Mouse (Mus musculus) induced T-regulatory cell, adult 2 months (primary cell): Measurements from ENCODE around the gene Cdkn2aipnl.

Source experiments
- DNase-seq: peaks from one replicate; pipeline ENCODE4 v3.0.0-alpha.2; 2012; ENCODE audit warnings: low read depth

Cdkn2aipnl gene

GRCm38 (mm10) chr11:51967443-51968401, at the start of gene Cdkn2aipnl:
TSS of gene Cdkn2aipnl (plus strand) at chr11:51967661.
- DNase-seq: peak; percentile 98

- DNase-seq: no peak
These were observed 49.5 kb upstream of the Cdkn2aipnl start for GRCm38 (mm10) chr11:51917951-51918350.

- DNase-seq: no peak
These were observed 48.9 kb upstream of the Cdkn2aipnl start for GRCm38 (mm10) chr11:51918576-51918975.

- no peak for DNase-seq
These were observed 45.9 kb upstream of the Cdkn2aipnl start for GRCm38 (mm10) chr11:51921355-51922125.

- DNase-seq: no peak
These were observed 45.0 kb upstream of the Cdkn2aipnl start for GRCm38 (mm10) chr11:51922421-51922841.

- no peak for DNase-seq
These were observed 41.9 kb upstream of the Cdkn2aipnl start for GRCm38 (mm10) chr11:51925595-51925994.

- no peak for DNase-seq
These were observed 41.1 kb upstream of the Cdkn2aipnl start for GRCm38 (mm10) chr11:51926385-51926784.

- no peak for DNase-seq
These were observed 40.4 kb upstream of the Cdkn2aipnl start for GRCm38 (mm10) chr11:51927106-51927505.

GRCm38 (mm10) chr11:51931138-51931537, 36.3 kb upstream of the Cdkn2aipnl start:
- peak; percentile 27 for DNase-seq

- peak; percentile 79 for DNase-seq
These were observed 35.7 kb upstream of the Cdkn2aipnl start for GRCm38 (mm10) chr11:51931790-51932189.

GRCm38 (mm10) chr11:51934230-51934629, 33.2 kb upstream of the Cdkn2aipnl start:
- no peak for DNase-seq

GRCm38 (mm10) chr11:51935636-51936434, 31.6 kb upstream of the Cdkn2aipnl start:
- DNase-seq: peak; percentile 63

GRCm38 (mm10) chr11:51937361-51937781, 30.1 kb upstream of the Cdkn2aipnl start:
- DNase-seq: no peak

- DNase-seq: peak; percentile 66
These were observed 28.5 kb upstream of the Cdkn2aipnl start for GRCm38 (mm10) chr11:51938817-51939589.

GRCm38 (mm10) chr11:51939590-51939955, 27.9 kb upstream of the Cdkn2aipnl start:
- DNase-seq: no peak

- no peak for DNase-seq
These were observed 26.9 kb upstream of the Cdkn2aipnl start for GRCm38 (mm10) chr11:51940511-51940955.

GRCm38 (mm10) chr11:51942602-51943499, 24.6 kb upstream of the Cdkn2aipnl start:
- DNase-seq: no peak

- DNase-seq: no peak
These were observed 24.0 kb upstream of the Cdkn2aipnl start for GRCm38 (mm10) chr11:51943500-51943841.

- no peak for DNase-seq
These were observed 23.2 kb upstream of the Cdkn2aipnl start for GRCm38 (mm10) chr11:51944239-51944638.

- DNase-seq: no peak
These were observed 21.9 kb upstream of the Cdkn2aipnl start for GRCm38 (mm10) chr11:51945548-51945947.
